Mouse (Mus musculus): ENCODE measurements around the gene Lclat1. TPM values are rescaled to one million over a fixed set of nuclear protein-coding genes. Genes with fewer than 3 reads are reported as not detected.
A peak's percentile ranks its signal among the peaks of the same experiment; 100 is the strongest.

Lclat1 gene
- total and polyA plus RNA-seq, 3 experiments = 9.6 to 10.5 TPM; not detected in 1

- H3K9me3 ChIP-seq (replicated peaks; ENCODE audit: insufficient read depth, low read length) = no peaks in the 10 kb centered on the region
Measured at GRCm38 (mm10) chr17:73195074-73195723, 87.4 kb downstream of the Lclat1 start.

GRCm38 (mm10) chr17:73196139-73196538 is 88.4 kb downstream of the Lclat1 start:
- H3K27ac ChIP-seq (ENCODE audit: control insufficient read depth, low read depth, low read length) = no peak overlapping the region
- H3K27me3 ChIP-seq (ENCODE audit: control insufficient read depth in 1 of 2, insufficient read depth in 2 of 2, low read length in 2 of 2) = no peaks in the 10 kb centered on the region
- H3K36me3 ChIP-seq (ENCODE audit: control insufficient read depth in 1 of 2, insufficient read depth in 2 of 2, low read length in 2 of 2) = no peaks in the 10 kb centered on the region; a peak in 2 of 4 replicates
- H3K4me1 ChIP-seq (ENCODE audit: control insufficient read depth in 1 of 2, insufficient read depth in 2 of 2, low read length in 2 of 2) = peaks cover 0 to 2% of the 10 kb centered on the region in 2 experiments; a peak in 2 of 4 replicates
- no peak overlapping the region for H3K9ac ChIP-seq (ENCODE audit: control insufficient read depth, low read depth, low read length, poor library complexity, severe bottlenecking)
- H3K4me3 ChIP-seq (ENCODE audit: control insufficient read depth in 1 of 2, insufficient read depth in 1 of 2, low read depth in 2 of 2, low read length in 2 of 2) = no peak overlapping the region
- DNase-seq (ENCODE audit: low read depth, low spot score) = peak; percentile 45
- H3K79me2 ChIP-seq (ENCODE audit: control insufficient read depth, insufficient read depth, low read length, poor library complexity) = no peaks in the 10 kb centered on the region
- H3K9me3 ChIP-seq (replicated peaks; ENCODE audit: insufficient read depth, low read length) = no peaks in the 10 kb centered on the region
- peak; percentile 59 for TF ChIP-seq SMC3 (IDR thresholded peaks at IDR 0.05; ENCODE audit: low read depth, low read length)
- no peak for TF ChIP-seq MXI1 (IDR thresholded peaks at IDR 0.05; ENCODE audit: low read depth, low read length)
- no peak for TF ChIP-seq ETS1 (IDR thresholded peaks at IDR 0.05; ENCODE audit: low read depth, low read length)
- TF ChIP-seq ZC3H11A (IDR thresholded peaks at IDR 0.05; ENCODE audit: low read depth, low read length) = peak; percentile 34; the same call in 1 of the 2 replicates
- no peak for TF ChIP-seq TBP (IDR thresholded peaks at IDR 0.05; ENCODE audit: low read depth, low read length)
- TF ChIP-seq MEF2A (IDR thresholded peaks at IDR 0.05; ENCODE audit: extremely low read depth, insufficient replicate concordance, low read depth, low read length, poor library complexity, severe bottlenecking) = no peak
- TF ChIP-seq JUND (IDR thresholded peaks at IDR 0.05; ENCODE audit: low read depth, low read length) = no peak
- TF ChIP-seq MAZ (IDR thresholded peaks at IDR 0.05; ENCODE audit: low read depth, low read length) = no peak
- no peak for TF ChIP-seq MAX (IDR thresholded peaks at IDR 0.05; ENCODE audit: low read length)
- TF ChIP-seq GABPA (IDR thresholded peaks at IDR 0.05; ENCODE audit: low read depth, low read length) = no peak
- TF ChIP-seq MYB (IDR thresholded peaks at IDR 0.05; ENCODE audit: low read depth, low read length) = no peak
- TF ChIP-seq RCOR1 (IDR thresholded peaks at IDR 0.05; ENCODE audit: low read depth, low read length) = no peak
- no peak for TF ChIP-seq ZNF384 (IDR thresholded peaks at IDR 0.05; ENCODE audit: low read depth, low read length)
- no peak for TF ChIP-seq MYC (IDR thresholded peaks at IDR 0.05; ENCODE audit: low read depth, low read length)
- no peak for TF ChIP-seq KAT2A (conservative IDR thresholded peaks at IDR 0.05; ENCODE audit: low read depth, low read length)
- TF ChIP-seq ZMIZ1 (IDR thresholded peaks at IDR 0.05; ENCODE audit: low read depth, low read length) = no peak
- TF ChIP-seq GATA1 (IDR thresholded peaks at IDR 0.05; ENCODE audit: low read depth, low read length) = no peak
- no peak for TF ChIP-seq POLR2A (IDR thresholded peaks at IDR 0.05; ENCODE audit: control insufficient read depth in 1 of 2, insufficient read depth in 1 of 2, low read depth in 1 of 2, low read length in 2 of 2, poor library complexity in 1 of 2)
- no peak for TF ChIP-seq ELF1 (IDR thresholded peaks at IDR 0.05; ENCODE audit: low read depth, low read length)
- no peak for TF ChIP-seq USF2 (IDR thresholded peaks at IDR 0.05; ENCODE audit: borderline replicate concordance in 1 of 2, insufficient read depth in 1 of 2, low read depth in 1 of 2, low read length in 2 of 2)
- TF ChIP-seq POLR2AphosphoS5 (IDR thresholded peaks at IDR 0.05; ENCODE audit: borderline replicate concordance, low read depth, low read length) = no peak
- no peak for TF ChIP-seq TCF12 (IDR thresholded peaks at IDR 0.05; ENCODE audit: low read depth, low read length)
- TF ChIP-seq CHD2 (IDR thresholded peaks at IDR 0.05; ENCODE audit: low read length) = no peak
- no peak for TF ChIP-seq MAFK (IDR thresholded peaks at IDR 0.05; ENCODE audit: borderline replicate concordance, low read depth, low read length)
- TF ChIP-seq POLR2AphosphoS2 (IDR thresholded peaks at IDR 0.05; ENCODE audit: low read length) = no peak
- TF ChIP-seq BHLHE40 (IDR thresholded peaks at IDR 0.05; ENCODE audit: borderline replicate concordance, low read depth, low read length) = no peak
- peak; percentile 45 to 57 (median 53) for TF ChIP-seq CTCF (IDR thresholded peaks at IDR 0.05 in 2 of 3, conservative IDR thresholded peaks at IDR 0.05 in 1 of 3; ENCODE audit: control insufficient read depth in 1 of 3, insufficient read depth in 1 of 3, low read depth in 2 of 3, low read length in 3 of 3, poor library complexity in 1 of 3, severe bottlenecking in 1 of 3)
- no peak for TF ChIP-seq EP300 (IDR thresholded peaks at IDR 0.05; ENCODE audit: low read depth in 1 of 2, low read length in 2 of 2)
- no peak for TF ChIP-seq SIN3A (IDR thresholded peaks at IDR 0.05; ENCODE audit: low read length)
- peak; percentile 49 for TF ChIP-seq RAD21 (IDR thresholded peaks at IDR 0.05; ENCODE audit: low read depth, low read length)
- TF ChIP-seq HCFC1 (IDR thresholded peaks at IDR 0.05; ENCODE audit: low read depth, low read length) = no peak
- TF ChIP-seq USF1 (IDR thresholded peaks at IDR 0.05; ENCODE audit: low read depth, low read length) = no peak

More at GRCm38 (mm10) chr17:73195074-73195723, 87.4 kb downstream of the Lclat1 start:
- Histone ChIP-seq H3K9ac (ENCODE audit: control insufficient read depth, low read depth, low read length, poor library complexity, severe bottlenecking) (no peak overlapping the region), H3K4me1 (ENCODE audit: control insufficient read depth in 1 of 2, insufficient read depth in 2 of 2, low read length in 2 of 2) (peaks cover 0 to 2% of the 10 kb centered on the region in 2 experiments; a peak in 2 of 4 replicates), H3K27me3 (ENCODE audit: control insufficient read depth in 1 of 2, insufficient read depth in 2 of 2, low read length in 2 of 2) (no peaks in the 10 kb centered on the region), H3K79me2 (ENCODE audit: control insufficient read depth, insufficient read depth, low read length, poor library complexity) (no peaks in the 10 kb centered on the region), H3K36me3 (ENCODE audit: control insufficient read depth in 1 of 2, insufficient read depth in 2 of 2, low read length in 2 of 2) (no peaks in the 10 kb centered on the region; a peak in 2 of 4 replicates), H3K4me3 (ENCODE audit: control insufficient read depth in 1 of 2, insufficient read depth in 1 of 2, low read depth in 2 of 2, low read length in 2 of 2) (no peak overlapping the region), H3K27ac (ENCODE audit: control insufficient read depth, low read depth, low read length) (no peak overlapping the region)
- TF ChIP-seq TAL1 (IDR thresholded peaks at IDR 0.05; ENCODE audit: low read length) = no peak
- DNase-seq (ENCODE audit: low read depth, low spot score) = no peak

All from MEL (cell line).